Mouse (Mus musculus) urinary bladder, postnatal 36 days (tissue): ENCODE results near the gene Rrn3.
A peak's percentile ranks its signal among the peaks of the same experiment; 100 is the strongest.
"Not testable (repeated sequence)": the region's sequence is repeated elsewhere in the genome, so short reads cannot be mapped to it uniquely, and the experiment has no call there.

Experiments used
- DNase-seq, 2 experiments: peaks; one replicate each; pipeline ENCODE4 v3.0.0; 2022; ENCODE audit warnings: low spot score in 2 of 2, mixed read lengths in 1 of 2

Gene Rrn3

GRCm38 (mm10) chr16:13785932-13786331, 5.4 kb downstream of the Rrn3 start:
- DNase-seq, result no peak

- DNase-seq, result not testable (repeated sequence)
Measured at GRCm38 (mm10) chr16:13793441-13793840, 12.9 kb downstream of the Rrn3 start.

- DNase-seq, result no peak
Measured at GRCm38 (mm10) chr16:13796746-13797175, 16.3 kb downstream of the Rrn3 start.

- no peak for DNase-seq
Measured at GRCm38 (mm10) chr16:13801231-13801630, 20.7 kb downstream of the Rrn3 start.

- DNase-seq, result no peak
Measured at GRCm38 (mm10) chr16:13804666-13805065, 24.2 kb downstream of the Rrn3 start.

GRCm38 (mm10) chr16:13807616-13808015, 27.1 kb downstream of the Rrn3 start:
- no peak for DNase-seq

- DNase-seq, result no peak
Measured at GRCm38 (mm10) chr16:13808410-13808809, 27.9 kb downstream of the Rrn3 start.

GRCm38 (mm10) chr16:13812152-13812551, 31.6 kb downstream of the Rrn3 start:
- DNase-seq, result no peak

GRCm38 (mm10) chr16:13813200-13813599, 32.7 kb downstream of the Rrn3 start:
- no peak for DNase-seq

GRCm38 (mm10) chr16:13818560-13819393, 38.3 kb downstream of the Rrn3 start, which contains the start of gene Ntan1:
Gene Ntan1, plus strand, starts transcription at chr16:13818845.
- peak; percentile 96 for DNase-seq

- no peak for DNase-seq
Measured at GRCm38 (mm10) chr16:13819394-13819743, 38.9 kb downstream of the Rrn3 start.

- no peak for DNase-seq
Measured at GRCm38 (mm10) chr16:13819806-13820500, 39.4 kb downstream of the Rrn3 start.

GRCm38 (mm10) chr16:13820771-13821170, 40.3 kb downstream of the Rrn3 start:
- no peak for DNase-seq

- DNase-seq, result no peak
Measured at GRCm38 (mm10) chr16:13825781-13826490, 45.4 kb downstream of the Rrn3 start.

GRCm38 (mm10) chr16:13826511-13826910, 46.0 kb downstream of the Rrn3 start:
- no peak for DNase-seq

- DNase-seq, result no peak
Measured at GRCm38 (mm10) chr16:13830444-13830843, 49.9 kb downstream of the Rrn3 start.

- no peak for DNase-seq
Measured at GRCm38 (mm10) chr16:13831606-13832005, 51.1 kb downstream of the Rrn3 start.

GRCm38 (mm10) chr16:13834382-13834781, 53.9 kb downstream of the Rrn3 start:
- no peak for DNase-seq

- no peak for DNase-seq
Measured at GRCm38 (mm10) chr16:13840056-13840455, 59.5 kb downstream of the Rrn3 start.

- no peak for DNase-seq
Measured at GRCm38 (mm10) chr16:13840956-13841355, 60.4 kb downstream of the Rrn3 start.

- no peak for DNase-seq
Measured at GRCm38 (mm10) chr16:13845031-13845430, 64.5 kb downstream of the Rrn3 start.

GRCm38 (mm10) chr16:13846675-13847074, 66.2 kb downstream of the Rrn3 start:
- no peak for DNase-seq
